Mouse (Mus musculus): ENCODE data around the gene Phf7.

Gene Phf7

DNA sequence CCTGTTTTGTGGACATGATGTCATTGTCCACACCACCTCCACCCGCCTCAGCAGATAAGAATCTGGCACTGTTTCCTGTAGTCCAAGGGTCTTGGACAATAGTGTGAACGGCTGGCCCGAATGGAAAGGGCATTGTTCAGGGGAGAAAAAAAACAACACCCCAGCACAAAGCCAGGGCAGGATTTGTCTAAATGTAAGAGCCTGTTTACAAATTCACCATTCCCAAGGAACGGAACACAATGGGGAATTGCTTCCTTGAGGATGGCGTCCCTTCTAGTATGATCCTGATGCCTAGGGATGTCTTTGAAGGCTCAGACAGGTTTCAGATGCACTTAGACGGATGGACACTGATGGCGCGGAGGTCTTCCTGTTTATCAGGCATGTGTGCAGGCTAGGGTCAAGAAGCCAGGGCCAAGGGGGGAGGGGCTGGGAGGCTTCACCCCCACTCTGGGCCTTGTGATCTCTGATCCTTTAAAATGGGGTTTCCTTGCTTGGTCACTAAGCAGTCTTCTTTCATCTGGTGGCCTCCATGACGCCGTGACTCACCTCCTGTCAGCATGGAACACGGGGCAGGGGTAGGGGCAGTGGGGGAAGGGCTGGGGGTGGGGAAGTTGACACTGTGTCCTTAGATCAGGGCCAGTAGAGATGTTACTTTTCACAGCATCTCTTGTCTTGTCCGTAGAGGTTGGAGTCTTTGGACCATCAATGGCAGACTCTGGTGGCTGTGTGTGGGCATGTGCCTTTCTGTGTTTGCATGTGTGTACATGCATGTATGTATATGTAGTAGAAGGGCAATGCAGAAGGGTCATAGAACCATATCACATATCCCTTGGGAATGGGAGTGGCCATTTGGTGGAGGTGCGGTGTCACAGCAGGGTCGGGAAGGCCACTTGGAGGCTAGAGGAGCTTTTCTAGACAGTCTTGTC, 17.8 kb downstream of the Phf7 start:
- no peak for DNase-seq (ENCODE audit: low read depth, low spot score)

DNA sequence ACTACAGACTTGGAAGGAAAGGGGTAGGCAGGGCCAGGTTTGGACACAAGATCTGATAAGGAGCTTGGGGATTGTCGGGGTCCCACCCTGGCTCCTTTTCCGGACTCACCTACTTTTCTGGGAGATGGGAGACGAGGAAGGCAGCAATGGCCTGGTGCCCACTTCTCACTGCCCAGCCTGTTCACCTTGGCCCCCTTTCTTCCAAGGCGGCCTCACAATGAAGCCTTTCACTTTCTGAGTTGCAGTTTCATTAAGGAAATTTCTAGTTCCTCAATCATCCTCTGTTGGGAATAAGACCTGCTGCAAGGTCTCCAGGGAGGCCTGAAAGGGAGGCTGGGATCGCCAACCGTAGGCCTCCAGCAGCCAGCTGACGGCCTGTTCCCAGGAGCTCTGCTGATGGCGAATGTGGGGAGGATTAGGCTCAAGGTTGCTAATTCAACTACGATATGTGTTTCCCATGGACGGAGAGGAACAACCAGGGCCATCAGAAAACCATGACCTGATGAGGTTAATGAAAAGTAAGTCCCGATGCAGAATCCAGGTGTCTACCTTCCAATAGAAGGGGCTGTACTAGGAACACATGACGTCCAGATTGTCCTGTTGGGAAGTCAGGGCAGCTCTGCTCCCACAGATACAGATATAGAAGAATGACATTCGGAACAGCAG, 18.6 kb downstream of the Phf7 start:
- no peak for DNase-seq (ENCODE audit: low read depth, low spot score)

DNA sequence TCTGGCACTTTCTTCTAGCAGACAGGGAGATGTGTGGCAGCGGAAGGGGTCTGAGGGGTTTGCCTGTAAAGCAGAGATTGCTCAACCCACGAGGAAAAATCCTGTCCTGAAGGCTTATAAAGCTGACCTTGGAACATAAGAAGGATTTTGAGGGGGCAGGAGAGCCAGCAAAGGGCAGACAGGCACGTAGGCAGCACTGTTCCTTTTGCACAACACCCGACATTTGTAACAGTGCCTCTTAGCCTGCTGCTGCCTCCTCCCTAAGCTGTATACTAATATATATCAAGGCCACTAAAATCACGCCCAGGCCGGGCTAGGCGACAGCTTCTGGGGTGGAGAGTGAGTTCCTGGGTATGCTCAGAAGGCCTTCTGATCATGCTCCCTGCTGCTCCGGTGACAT, 20.7 kb downstream of the Phf7 start:
- no peak for DNase-seq (ENCODE audit: low read depth, low spot score)

DNA sequence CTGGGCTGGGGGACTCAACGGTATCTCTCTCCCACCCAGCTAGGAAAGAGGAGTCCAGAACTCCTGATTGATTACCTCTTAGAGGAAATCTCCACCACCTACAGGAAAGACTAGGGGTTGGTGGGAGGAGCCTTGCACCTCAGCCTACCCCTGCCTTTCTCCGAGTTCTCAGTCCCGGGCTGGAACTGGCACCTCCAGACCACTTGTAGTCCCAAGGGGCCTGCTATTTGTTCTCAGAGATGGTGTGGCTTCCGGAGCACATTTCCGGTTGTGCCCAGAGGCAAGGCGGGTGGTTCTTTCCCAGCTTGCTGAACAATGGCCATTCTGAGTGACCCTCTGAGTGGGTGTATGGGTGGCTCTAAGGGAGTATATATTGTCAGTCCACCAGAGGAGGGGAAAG, 22.9 kb downstream of the Phf7 start:
- DNase-seq (ENCODE audit: low read depth, low spot score) = peak; percentile 58

DNA sequence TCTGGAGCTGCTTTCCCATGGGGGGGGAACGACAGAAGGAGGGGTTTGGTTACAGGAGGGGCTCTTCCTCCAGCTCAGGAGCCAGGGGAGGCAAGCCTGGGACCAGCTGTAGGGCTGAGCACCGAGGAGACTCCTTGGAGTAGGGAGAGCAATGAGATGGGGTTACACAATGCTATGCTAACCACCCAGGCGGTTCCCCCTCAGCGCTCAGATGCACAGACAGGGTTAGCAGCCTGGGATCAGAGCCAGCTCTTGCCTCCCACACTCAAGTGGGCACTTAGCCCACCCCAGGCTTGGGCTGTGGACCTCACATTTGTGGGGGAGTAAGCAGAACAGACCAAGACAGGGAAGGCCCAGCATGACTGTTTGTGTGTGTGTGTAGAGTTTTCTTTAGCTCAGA, 24.1 kb downstream of the Phf7 start:
- DNase-seq (ENCODE audit: low read depth, low spot score) = no peak

- DNase-seq (ENCODE audit: low read depth, low spot score) = peak; percentile 41
Measured at GRCm38 (mm10) chr14:31217666-31218065, 33.5 kb downstream of the Phf7 start, which contains the start of gene Sema3g. Gene Sema3g (plus strand): TSS chr14:31217860.

DNA sequence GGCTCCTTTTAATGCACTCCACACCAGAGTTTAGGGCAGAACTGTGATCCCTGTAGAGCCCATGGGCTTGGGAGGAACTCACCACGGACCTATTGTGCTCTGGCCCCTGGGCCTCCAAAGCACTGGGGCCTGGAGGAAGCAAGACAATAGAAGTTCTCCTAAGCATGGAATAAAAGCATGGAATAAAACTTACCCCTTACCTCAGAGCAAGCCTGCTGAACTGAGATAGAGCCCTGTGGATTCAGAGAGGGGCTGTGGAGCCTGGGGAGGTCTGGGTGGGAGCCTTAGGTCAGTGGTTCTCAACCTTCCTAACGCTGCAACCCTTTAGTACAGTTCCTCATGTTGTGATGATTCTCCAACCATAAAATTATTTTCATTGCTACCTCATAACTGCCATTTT, 34.3 kb downstream of the Phf7 start, which contains the start of gene Nisch:
Nisch (minus strand) TSS at position 101 of the 400 bp plus-strand sequence.
- no peak for DNase-seq (ENCODE audit: low read depth, low spot score)

GRCm38 (mm10) chr14:31215157-31216002, 35.7 kb downstream of the Phf7 start:
- peak; percentile 73 for DNase-seq (ENCODE audit: low read depth, low spot score)

DNA sequence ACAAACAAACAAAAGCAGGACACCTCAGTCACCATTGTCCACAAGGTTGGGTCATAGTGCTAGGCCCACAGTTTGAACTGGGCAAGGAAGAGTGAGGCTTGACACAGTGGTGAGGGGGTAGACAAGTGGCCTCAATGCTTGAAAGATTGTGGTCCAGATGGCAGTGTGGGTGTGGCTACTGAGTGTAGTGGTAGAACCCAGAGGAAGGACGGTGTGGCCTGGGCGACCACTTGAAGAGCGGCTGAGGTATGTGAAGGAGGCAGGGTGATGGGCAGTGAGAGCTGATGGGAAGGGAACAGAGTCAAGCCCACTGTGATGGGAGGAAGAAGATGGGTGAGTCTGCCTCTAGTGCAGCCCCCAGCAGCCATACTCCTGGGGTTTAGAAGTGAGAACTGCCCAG, 36.4 kb downstream of the Phf7 start:
- DNase-seq (ENCODE audit: low read depth, low spot score) = no peak

DNA sequence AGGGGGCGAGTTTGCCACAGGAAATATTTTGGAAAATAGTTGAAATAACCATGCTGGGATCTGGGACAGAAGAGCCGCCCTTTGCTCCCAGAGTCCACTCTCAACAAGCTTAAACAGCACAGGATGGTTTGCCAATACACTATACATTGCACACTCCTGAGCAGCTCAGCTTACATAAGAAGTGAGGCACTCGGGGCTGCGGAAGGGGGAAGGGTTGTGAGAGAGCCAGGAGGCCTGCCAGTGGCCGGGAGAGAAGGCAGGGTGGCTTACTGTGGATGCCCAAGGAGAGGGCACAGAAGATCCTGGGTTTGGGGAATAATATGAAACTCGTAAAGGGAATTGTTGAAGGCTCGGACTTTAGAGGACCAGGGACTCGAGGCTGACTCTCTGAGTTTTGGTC, 37.2 kb downstream of the Phf7 start:
- no peak for DNase-seq (ENCODE audit: low read depth, low spot score)

DNA sequence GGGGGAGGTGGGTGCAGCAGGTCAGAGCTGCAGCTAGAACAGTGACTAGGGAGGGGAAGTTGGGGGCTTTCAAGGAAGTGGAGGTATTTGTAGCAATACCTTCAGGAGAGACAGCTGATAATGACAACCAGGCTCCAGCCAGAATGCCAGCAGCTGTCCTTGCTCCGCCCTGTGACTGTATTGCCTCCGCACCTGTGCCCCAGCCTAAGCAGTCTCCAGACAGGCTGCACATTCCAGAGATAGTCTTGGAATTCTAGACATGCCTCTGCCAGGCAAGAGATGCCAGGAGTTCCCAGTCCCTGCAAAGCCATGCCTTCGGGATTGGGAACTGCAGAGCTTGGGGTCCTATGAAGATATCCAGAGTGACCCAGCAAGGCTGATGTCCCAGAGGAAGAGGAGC, 38.6 kb downstream of the Phf7 start:
- DNase-seq (ENCODE audit: low read depth, low spot score) = no peak

- no peak for DNase-seq (ENCODE audit: low read depth, low spot score)
Measured at GRCm38 (mm10) chr14:31211854-31212253, 39.3 kb downstream of the Phf7 start.

GRCm38 (mm10) chr14:31209133-31209557, 42.0 kb downstream of the Phf7 start:
- no peak for DNase-seq (ENCODE audit: low read depth, low spot score)

DNA sequence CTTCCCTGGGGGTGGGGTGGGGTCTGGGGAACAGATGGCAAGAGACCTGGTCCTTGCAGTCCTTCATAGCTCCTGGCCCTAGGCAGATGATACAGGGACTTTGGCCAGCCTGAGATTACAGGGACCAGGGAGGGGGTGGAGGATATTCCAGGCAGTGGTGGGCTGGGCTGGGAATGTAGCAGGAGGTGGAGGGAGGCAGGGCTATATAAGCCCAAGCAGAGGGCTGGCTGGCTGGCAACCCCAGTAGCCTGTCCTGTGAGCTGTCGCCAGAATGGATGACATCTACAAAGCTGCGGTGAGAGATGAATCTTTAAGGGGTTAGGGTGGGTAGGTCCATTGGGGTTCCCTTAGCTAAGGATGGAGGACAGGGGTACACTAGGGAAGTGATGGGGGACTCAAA, 43.0 kb downstream of the Phf7 start, which contains the start of gene Tnnc1:
Tnnc1 (plus strand) TSS at position 229 of the 400 bp plus-strand sequence.
- no peak for DNase-seq (ENCODE audit: low read depth, low spot score)

DNA sequence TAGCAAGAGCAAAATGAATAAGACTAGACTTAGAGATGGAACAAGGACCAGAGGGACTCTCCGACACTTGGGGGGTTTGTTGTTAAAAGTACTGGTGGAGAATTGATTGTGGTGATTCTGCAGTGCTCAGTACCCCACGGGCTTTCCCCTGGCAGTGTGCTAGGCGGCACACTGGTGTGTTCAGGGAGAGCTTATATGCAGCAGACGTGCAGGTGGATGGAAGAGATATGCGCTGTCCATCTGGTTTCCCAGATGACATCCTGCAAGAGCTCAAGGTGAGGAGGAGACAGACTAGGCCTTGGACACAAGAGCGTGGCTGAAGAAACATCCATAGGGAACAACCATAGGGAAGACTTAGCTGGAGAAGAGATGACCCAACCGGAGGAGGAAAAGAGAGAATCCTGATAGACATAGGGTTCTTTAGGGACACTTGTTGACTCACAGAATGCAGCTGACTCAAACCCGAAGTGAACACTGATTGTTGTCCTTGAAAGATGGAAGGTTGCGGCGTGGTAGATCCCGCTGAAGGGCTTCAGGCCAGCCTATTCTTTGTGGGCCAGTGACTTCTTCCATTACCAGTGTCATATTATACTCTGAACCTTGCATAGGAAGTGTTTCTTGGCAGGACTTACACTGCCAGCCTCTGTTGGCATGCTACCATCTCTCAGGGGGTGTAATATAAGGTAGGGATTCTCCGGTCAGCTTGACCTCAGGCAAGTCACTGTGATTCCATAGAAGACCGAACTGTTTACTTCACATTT, 43.9 kb downstream of the Phf7 start:
- no peak for DNase-seq (ENCODE audit: low read depth, low spot score)

DNA sequence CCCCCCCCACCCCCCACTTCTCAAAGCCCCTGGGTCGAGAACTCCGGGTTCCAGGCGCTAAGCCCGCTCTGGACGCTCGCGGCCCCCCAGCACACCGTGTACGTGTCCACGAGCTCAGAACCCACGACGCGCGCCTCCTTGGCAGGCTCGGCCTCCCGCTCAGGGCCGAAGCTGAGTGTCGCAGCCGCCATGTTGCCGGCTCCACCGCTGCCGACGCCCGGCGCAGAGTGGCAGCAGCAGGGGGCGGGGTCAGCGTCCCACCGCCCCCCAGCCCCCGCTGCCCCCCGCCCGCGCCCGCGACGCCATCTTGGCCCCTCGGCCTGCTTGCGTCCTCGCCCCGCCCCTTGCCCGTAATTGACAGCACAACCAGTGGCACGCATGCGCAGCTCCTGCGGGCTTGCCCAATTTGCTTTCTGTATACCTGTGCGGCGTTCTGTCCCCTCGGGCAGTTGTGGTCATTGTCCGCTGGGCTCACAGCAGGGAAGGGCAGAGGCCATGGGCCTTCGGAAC, 44.6 kb downstream of the Phf7 start:
- peak; percentile 92 for DNase-seq (ENCODE audit: low read depth, low spot score)

- peak; percentile 68 for DNase-seq (ENCODE audit: low read depth, low spot score)
Measured at GRCm38 (mm10) chr14:31205562-31206467, 45.3 kb downstream of the Phf7 start.

GRCm38 (mm10) chr14:31205244-31205561, 45.9 kb downstream of the Phf7 start:
- peak; percentile 16 for DNase-seq (ENCODE audit: low read depth, low spot score)

DNA sequence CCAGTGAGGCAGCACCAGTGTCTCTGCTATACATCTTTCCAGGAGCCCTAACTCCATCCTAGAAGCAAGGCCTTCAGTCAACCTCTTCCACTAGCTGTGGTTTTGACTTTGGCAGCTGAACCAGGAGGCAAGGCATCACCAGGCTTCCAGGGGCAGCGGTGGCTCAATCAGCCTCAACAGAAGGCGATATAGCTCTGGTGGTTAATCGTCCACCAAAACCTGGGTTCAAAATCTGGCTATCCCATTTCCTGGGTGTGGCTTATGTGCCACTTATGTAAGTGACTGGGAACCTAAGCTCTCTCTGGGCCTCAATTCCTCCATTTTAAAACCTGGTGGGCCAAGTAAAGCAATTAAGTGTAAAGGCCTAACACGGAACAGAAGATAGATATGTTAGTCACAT, 46.3 kb downstream of the Phf7 start:
- no peak for DNase-seq (ENCODE audit: low read depth, low spot score)

DNA sequence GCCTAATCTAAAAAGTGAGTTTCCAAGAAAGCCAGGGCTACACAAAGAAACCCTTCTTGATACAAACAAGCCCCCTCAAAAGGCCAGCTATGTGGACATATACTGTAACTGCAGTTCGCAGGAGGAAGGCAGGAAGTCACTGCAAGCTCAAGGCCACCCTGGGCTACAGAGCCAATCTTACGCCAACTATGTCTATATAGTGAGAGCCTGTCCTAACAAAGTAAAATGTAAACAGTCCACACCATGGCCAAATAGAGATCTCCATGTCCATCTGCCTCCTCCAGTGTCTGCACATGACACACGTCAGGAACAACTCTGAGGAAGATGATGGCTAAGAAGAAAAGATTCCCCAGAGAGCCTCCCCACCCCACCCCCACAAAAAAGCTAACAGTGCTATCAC, 51.1 kb downstream of the Phf7 start:
- DNase-seq (ENCODE audit: low read depth, low spot score) = peak; percentile 13

Data from R1 (cell line).